Mouse (Mus musculus): Measurements from ENCODE around the gene Gga2.

Gga2 gene

DNA sequence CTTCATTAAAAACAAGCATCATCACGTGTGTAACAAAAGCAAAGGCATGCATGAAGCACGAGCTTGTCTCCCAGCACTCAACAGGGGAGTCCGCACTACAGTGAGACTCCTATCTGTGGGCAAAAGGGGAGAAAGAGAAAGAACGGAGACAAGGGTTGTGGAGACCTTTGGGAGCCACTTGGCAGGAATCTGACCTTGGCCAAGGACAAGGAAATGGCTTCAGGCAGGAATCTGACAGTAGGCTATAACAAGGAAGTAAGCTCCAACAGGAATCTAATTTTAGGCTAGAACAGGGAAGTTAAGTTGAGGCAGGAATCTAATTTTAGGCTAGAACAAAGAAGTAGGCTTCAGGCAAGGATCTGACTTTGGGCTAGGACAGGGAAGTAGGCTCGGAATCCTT, 25.1 kb downstream of the Gga2 start:
- DNase-seq = no peak

- DNase-seq = peak; percentile 94
Measured at GRCm38 (mm10) chr7:121981307-121981871, 39.6 kb downstream of the Gga2 start, which contains the start of gene Cog7. TSS of gene Cog7 (minus strand) at chr7:121981711.

DNA sequence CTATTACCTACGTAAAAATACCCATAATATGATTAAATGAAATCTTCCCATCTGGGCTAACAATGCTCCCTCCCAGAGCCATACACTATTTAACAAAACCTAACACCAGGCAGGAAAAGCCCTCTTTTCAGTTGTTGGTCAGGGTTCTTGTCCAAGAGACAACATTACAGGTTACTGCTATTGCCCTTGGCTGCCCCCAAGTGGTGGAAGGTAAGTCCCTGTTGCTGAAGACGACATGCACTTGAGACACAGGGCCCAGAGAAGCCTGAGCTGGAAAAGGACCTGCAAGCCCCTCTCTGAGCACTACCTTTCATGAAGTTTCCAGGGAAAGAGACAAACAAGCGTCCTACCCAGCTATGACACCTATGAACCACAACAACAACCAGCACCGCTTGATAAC, 46.0 kb downstream of the Gga2 start:
- DNase-seq = peak; percentile 77

- no peak for DNase-seq
Measured at GRCm38 (mm10) chr7:121971698-121972097, 49.3 kb downstream of the Gga2 start.

DNA sequence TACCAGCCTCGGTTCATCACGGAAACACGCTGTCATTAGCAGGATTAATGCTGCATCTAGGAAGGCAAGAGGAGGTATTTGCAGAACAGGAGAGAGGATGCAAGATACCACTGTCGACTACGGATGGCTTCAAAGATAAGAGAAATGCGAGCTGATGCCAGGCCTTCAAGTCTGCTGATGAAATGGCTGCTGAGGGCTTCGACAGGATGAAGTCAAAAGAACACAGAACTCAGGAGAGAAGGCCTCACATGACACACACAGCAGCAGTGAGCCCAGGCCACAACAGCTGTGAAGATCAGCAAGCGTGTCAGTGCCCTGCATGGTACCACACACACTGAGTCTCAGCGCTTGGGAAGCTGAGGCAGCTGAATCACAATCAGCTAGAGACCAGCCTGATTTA, 50.8 kb downstream of the Gga2 start:
- no peak for DNase-seq

- DNase-seq = no peak
Measured at GRCm38 (mm10) chr7:121968816-121969215, 52.2 kb downstream of the Gga2 start.

GRCm38 (mm10) chr7:121968242-121968641, 52.8 kb downstream of the Gga2 start:
- DNase-seq = no peak

DNA sequence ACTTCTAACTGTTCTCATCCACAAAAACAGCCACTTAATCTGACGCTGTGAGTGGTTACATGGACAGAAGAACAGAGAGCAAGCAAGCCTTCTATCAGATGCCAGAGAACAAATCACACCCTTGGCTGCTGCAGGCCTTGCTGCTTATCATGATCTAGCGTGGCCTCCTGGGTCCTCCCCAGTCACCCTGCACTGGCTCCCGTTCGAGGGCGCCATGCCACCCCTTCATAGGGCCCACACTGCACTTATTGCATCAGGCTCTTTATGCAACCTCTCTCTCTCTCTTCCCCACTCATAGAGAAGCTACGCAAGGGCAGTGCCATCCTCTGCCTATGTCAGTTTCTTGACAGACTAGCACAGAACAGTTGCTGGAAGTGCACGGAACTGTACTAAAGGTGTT, 54.9 kb downstream of the Gga2 start:
- no peak for DNase-seq

GRCm38 (mm10) chr7:121963883-121964398, 57.1 kb downstream of the Gga2 start:
- peak; percentile 54 for DNase-seq

DNA sequence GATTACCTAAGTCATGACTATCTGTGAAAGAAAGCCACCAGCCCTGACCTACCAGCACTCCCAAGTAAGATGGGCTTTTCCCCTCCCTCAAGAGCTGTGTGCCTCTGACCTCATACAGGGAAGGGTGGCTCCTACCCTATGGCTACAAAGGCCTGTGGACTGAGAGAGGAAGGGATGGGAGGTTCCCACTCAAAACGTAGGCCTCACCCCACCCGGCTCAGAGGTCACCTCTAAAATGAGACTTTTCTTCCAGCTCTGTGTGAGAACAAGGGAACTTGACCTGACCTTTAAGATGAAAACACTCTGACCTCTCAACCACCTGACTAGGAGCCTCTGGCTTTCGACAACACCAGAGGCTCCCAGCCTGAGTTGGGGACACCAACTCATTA, 58.5 kb downstream of the Gga2 start:
- no peak for DNase-seq

DNA sequence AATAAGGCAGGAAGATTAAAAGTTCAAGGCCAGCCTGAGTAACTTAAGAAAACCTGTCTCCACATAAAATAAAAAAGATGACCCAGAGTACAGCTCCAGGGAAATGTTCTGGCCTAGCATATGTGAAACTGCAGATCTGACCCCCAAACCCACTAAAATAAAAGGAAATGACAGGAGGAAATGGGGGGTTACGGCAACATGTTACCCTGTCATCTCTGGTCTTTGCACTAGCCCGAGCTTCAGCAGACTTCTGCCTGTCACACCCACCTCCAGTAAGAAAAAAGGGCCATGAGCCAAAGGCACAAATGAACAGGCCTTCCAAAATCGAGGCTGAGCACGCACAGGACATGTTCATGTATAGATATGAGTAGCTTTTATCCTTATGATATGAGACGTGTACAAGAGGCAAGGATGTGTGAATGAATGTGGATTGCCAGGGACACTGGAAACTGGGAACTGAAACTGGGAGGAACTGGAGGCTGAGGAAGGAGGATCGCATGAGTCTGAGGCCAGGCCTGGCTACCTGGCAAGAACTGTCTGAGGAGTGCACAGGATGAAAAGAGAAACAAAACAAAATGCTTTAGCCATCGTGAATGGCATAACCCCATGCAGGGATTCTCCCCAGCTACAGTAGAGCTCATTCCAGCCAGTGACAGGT, 59.0 kb downstream of the Gga2 start:
- DNase-seq = no peak

GRCm38 (mm10) chr7:121955802-121956201, 65.2 kb downstream of the Gga2 start:
- DNase-seq = no peak

- DNase-seq = no peak
Measured at GRCm38 (mm10) chr7:121954891-121955669, 65.9 kb downstream of the Gga2 start.

GRCm38 (mm10) chr7:121947513-121947912, 73.5 kb downstream of the Gga2 start:
- DNase-seq = no peak

- no peak for DNase-seq
Measured at GRCm38 (mm10) chr7:121946196-121946595, 74.8 kb downstream of the Gga2 start.

DNA sequence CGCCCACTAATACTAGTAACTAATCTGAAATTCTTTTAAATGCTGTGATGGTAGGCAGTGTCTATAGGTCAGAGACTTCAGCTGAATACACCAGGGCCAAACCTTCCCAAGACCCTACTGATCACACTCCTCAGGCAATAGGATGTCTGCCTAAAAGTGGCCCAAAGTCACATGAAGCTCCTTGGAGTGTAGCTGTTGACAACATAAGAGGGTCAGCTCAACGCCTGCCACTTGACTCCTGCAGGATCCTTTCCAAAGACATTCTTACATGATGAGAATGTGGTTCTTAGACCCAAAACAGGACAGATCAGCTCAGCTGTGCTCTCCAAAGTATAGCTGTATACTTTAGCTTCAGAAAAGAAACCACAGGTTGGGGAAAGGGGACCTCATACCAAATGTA, 78.7 kb downstream of the Gga2 start:
- DNase-seq = no peak

DNA sequence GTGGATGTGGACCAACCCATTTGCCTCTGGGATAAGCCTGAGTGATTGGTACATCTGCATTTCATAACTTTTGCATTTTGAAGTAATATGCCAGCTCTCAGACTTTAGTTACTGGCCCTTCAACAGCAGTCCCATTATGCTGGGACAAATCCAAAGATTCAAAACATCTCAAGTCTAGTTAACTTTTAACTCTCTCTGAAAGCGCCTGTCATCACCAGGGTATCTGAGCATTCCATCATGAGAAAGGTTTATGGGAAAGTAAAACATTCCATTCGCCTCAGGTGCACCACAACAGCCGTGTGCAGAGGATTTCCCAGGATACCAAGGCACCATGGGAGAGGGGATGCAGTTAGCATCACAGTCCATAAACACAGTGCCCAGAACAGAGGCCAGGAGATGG, 79.4 kb downstream of the Gga2 start:
- no peak for DNase-seq

- DNase-seq = no peak
Measured at GRCm38 (mm10) chr7:121941016-121941415, 80.0 kb downstream of the Gga2 start.

DNA sequence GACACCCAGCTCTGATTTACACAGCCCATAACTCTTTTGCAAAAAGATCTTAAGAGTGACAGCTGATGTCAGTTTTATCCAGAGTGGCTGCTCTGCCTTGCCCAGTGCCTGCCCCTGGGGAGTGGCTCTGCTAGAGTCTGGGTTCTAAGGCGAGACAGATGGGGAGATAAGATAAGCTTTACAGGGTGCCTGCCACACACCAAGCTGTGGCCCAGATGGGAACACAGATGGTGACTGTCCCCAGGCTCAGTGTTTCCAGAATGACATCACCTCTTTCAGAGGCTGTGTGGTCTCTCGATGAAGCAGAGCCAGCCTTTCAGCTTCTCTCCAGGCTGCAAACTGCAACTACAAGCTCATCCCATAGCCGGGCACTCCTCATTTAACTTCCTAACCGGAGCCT, 81.3 kb downstream of the Gga2 start:
- DNase-seq = peak; percentile 37

GRCm38 (mm10) chr7:121939244-121939643, 81.8 kb downstream of the Gga2 start:
- DNase-seq = no peak

DNA sequence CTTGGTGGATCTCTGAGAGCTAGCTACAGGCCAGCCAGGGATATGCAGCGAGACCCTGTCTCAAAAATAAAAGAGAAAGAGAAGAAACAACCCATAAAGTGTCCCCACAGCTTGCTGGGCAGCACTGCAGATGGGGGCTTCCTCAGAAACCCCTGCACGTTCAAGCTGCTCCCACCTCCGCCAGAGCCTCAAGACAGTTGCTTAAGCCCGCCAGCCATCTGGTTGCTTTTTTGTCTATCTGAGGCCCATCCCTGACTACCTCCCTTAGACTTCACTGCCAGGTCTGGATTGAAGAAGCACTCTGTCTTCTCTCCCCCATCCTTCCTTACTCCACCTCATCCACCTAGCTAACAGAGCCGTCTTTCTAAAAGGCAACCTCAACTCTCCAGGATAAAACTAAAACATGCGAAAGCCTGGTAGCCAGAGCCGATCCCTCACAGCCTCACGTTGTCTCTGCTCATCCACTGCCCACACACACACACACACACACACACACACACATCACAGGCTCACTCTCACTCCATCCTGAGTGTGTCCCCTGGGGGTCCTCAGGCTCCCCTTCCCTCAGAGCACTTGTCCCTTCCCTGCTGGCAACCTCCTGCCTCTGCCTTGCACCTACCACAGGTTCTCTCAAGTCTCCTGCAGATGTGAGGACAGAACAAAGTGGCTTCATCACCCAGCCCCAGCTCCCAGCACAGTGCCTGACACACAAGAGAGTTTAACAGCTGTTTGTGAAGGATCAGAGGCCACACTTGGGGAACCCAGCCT, 82.7 kb downstream of the Gga2 start:
- DNase-seq = no peak

DNA sequence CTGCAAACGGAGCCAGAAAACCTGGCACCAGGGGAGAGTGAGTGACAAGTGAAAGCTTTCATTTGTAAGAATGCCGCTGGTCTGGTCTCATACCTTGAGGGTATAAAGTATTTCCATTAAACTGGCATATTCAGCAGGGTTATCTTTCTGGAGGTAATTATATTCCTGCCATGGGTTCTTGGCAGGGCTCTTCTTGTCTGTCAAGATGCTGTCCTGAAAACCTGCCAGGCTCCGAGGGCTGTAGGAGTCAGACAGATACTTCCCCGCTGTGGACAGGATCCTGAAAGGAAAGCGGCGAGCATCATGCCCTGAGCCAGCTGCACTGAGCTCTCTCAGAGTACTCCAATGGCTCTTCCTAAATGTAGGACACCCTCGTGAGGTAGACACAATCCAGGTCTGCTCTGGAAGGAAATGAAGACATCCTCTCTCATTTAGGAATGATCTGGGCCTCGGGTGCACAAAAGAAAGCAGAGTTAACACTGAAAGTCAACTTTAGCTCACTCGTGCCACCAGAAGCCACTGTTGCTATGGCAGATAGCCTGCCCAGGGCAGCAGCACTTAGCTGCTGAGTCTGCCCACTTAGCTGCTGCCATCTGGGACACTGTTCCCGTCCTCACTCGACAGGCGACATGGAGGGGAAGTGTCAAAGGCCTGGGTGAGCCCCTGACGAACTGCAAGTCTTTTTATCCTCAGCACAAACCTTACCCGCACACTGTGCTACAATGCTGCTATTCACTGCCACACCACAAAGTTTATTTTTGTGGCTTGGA, 84.0 kb downstream of the Gga2 start:
- DNase-seq = peak; percentile 9
